Mouse (Mus musculus) bone marrow, adult 2 months (tissue): Measurements from ENCODE around the gene Zfp423.

Source experiments
- CTCF ChIP-seq: fragments of 200-500 bp; IDR thresholded peaks from 2 replicates; pipeline ENCODE4 v1.5.1; 2011; ENCODE audit warnings: low read length, control low read depth; ENCODE audit not compliant: control insufficient read depth, insufficient read depth
- POLR2A ChIP-seq: fragments of 200-500 bp; IDR thresholded peaks from 2 replicates; pipeline ENCODE4 v1.6.1; 2011; ENCODE audit warnings: low read depth, mild to moderate bottlenecking, control low read depth, low read length, borderline replicate concordance; ENCODE audit not compliant: control insufficient read depth

- TF ChIP-seq CTCF (no peak), POLR2A (no peak)
Observed at GRCm38 (mm10) chr8:87791103-87791502, 168.3 kb downstream of the Zfp423 start.
